Mouse (Mus musculus) bone marrow macrophage, adult 2 months (primary cell): ENCODE results near the gene Asb13. TPM values are rescaled to one million over a fixed set of nuclear protein-coding genes. Genes with fewer than 3 reads are reported as not detected.

Source experiments
- H3K27ac ChIP-seq: 2 replicates; pipeline ENCODE4 v1.5.1; 2012; ENCODE audit warnings: low read depth, low read length; ENCODE audit not compliant: insufficient read depth
- H3K4me1 ChIP-seq: 2 replicates; pipeline ENCODE4 v1.6.1; 2012; ENCODE audit warnings: low read length; ENCODE audit not compliant: control insufficient read depth, insufficient read depth
- H3K4me3 ChIP-seq: 2 replicates; pipeline ENCODE4 v1.5.1; 2012; ENCODE audit warnings: mild to moderate bottlenecking, low read length, moderate library complexity; ENCODE audit not compliant: insufficient read depth
- CTCF ChIP-seq: IDR thresholded peaks from 2 replicates; pipeline ENCODE4 v1.5.1; 2012; ENCODE audit warnings: low read depth, mild to moderate bottlenecking, low read length, moderate library complexity
- POLR2A ChIP-seq: IDR thresholded peaks from 2 replicates; pipeline ENCODE4 v1.6.1; 2012; ENCODE audit warnings: mild to moderate bottlenecking, low read depth, low read length, borderline replicate concordance
- polyA plus RNA-seq: library from polyadenylated mRNA; stranded (reverse); fragments of >200 nt; gene quantifications from 2 replicates; pipeline ENCODE4 v1.2.4, GENCODE M21; 2012; ENCODE audit not compliant: missing spikeins, insufficient read depth, insufficient read length

The Asb13 gene
- polyA plus RNA-seq, 1 experiment, result 10.6 TPM

- TF ChIP-seq POLR2A (no peak), CTCF (no peak)
- Histone ChIP-seq H3K4me1 (no peaks in the 10 kb centered on the region), H3K27ac (no peak overlapping the region), H3K4me3 (no peak overlapping the region)
Measured at GRCm38 (mm10) chr13:3664241-3664640, 30.4 kb downstream of the Asb13 start.

- Histone ChIP-seq H3K27ac (no peak overlapping the region), H3K4me1 (peaks cover 3% of the 10 kb centered on the region; the same call in 1 of the 2 replicates), H3K4me3 (no peak overlapping the region)
- TF ChIP-seq POLR2A, result no peak
- peak; percentile 100 for TF ChIP-seq CTCF
Measured at GRCm38 (mm10) chr13:3665308-3665723, 31.5 kb downstream of the Asb13 start.

GRCm38 (mm10) chr13:3667288-3667873, 33.5 kb downstream of the Asb13 start:
- Histone ChIP-seq H3K4me3 (no peak overlapping the region), H3K4me1 (peaks cover 3% of the 10 kb centered on the region; the same call in 1 of the 2 replicates), H3K27ac (no peak overlapping the region)
- TF ChIP-seq POLR2A (no peak), CTCF (no peak)

GRCm38 (mm10) chr13:3668068-3668467, 34.2 kb downstream of the Asb13 start:
- Histone ChIP-seq H3K4me3 (no peak overlapping the region), H3K27ac (no peak overlapping the region), H3K4me1 (peaks cover 3% of the 10 kb centered on the region; the same call in 1 of the 2 replicates)
- TF ChIP-seq POLR2A (no peak), CTCF (no peak)

GRCm38 (mm10) chr13:3669611-3670010, 35.8 kb downstream of the Asb13 start:
- no peak for TF ChIP-seq POLR2A
- no peak for TF ChIP-seq CTCF
- Histone ChIP-seq H3K4me1 (peaks cover 3% of the 10 kb centered on the region; the same call in 1 of the 2 replicates), H3K27ac (no peak overlapping the region), H3K4me3 (no peak overlapping the region)

GRCm38 (mm10) chr13:3670039-3670438, 36.2 kb downstream of the Asb13 start:
- no peak overlapping the region for H3K4me3 ChIP-seq
- no peak for TF ChIP-seq POLR2A
- TF ChIP-seq CTCF, result no peak
- peaks cover 3% of the 10 kb centered on the region; the same call in 1 of the 2 replicates for H3K4me1 ChIP-seq
- H3K27ac ChIP-seq, result no peak overlapping the region

- Histone ChIP-seq H3K27ac (no peak overlapping the region), H3K4me1 (peaks cover 3% of the 10 kb centered on the region; the same call in 1 of the 2 replicates), H3K4me3 (no peak overlapping the region)
- TF ChIP-seq POLR2A, result no peak
- no peak for TF ChIP-seq CTCF
Measured at GRCm38 (mm10) chr13:3673151-3673550, 39.3 kb downstream of the Asb13 start.

- no peak for TF ChIP-seq POLR2A
- TF ChIP-seq CTCF, result no peak
- Histone ChIP-seq H3K4me1 (peaks cover 3% of the 10 kb centered on the region; the same call in 1 of the 2 replicates), H3K4me3 (no peak overlapping the region)
Measured at GRCm38 (mm10) chr13:3673622-3674021, 39.8 kb downstream of the Asb13 start.

GRCm38 (mm10) chr13:3675855-3676254, 42.0 kb downstream of the Asb13 start:
- Histone ChIP-seq H3K4me1 (no peaks in the 10 kb centered on the region), H3K27ac (no peak overlapping the region), H3K4me3 (no peak overlapping the region)
- no peak for TF ChIP-seq CTCF
- TF ChIP-seq POLR2A, result no peak

More at GRCm38 (mm10) chr13:3673622-3674021, 39.8 kb downstream of the Asb13 start:
- H3K27ac ChIP-seq, result no peak overlapping the region

- Histone ChIP-seq H3K4me3 (no peak overlapping the region), H3K4me1 (no peaks in the 10 kb centered on the region), H3K27ac (no peak overlapping the region)
- TF ChIP-seq CTCF (no peak), POLR2A (no peak)
Measured at GRCm38 (mm10) chr13:3679098-3679497, 45.3 kb downstream of the Asb13 start.
